Mouse (Mus musculus): Measurements from ENCODE around the gene Sp1.

GRCm38 (mm10) chr15:102420986-102421385 is 15.0 kb downstream of the Sp1 start:
- no peak for TF ChIP-seq CTCF (IDR thresholded peaks at IDR 0.05; ENCODE audit: low read depth, low read length)
- TF ChIP-seq TAL1 (conservative IDR thresholded peaks at IDR 0.05; ENCODE audit: low read depth, low read length) = no peak
